Mouse (Mus musculus) cerebellum, postnatal 25 days (tissue): ENCODE data around the gene Slc2a3.
"Not testable (repeated sequence)": the region's sequence is repeated elsewhere in the genome, so short reads cannot be mapped to it uniquely, and the experiment has no call there.

ENCODE experiments used
- DNase-seq, 2 experiments: peaks; one replicate each; pipeline ENCODE4 v3.0.0; 2021; ENCODE audit warnings: mixed read lengths in 2 of 2

Slc2a3 gene

DNA sequence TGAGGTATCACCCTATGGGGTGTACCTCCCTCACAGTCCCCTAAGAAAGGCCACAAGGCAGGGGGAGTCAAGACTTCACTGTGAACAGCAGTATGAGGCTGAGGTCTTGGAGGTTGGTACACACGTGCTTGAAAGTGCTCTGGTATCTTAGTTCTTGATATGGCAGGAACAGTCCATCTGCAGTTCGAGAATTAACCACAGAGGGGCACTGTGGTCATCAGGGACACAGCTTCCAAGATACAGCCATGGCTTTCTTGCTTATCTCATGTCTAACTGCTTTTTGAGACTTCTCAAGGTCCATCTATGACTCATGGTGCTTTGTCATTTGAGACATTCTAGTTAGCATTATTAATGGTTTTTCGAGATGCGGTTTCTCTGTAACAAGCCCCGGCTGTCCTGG, 3.0 kb upstream of the Slc2a3 start:
- peak; percentile 83 to 91 for DNase-seq

DNA sequence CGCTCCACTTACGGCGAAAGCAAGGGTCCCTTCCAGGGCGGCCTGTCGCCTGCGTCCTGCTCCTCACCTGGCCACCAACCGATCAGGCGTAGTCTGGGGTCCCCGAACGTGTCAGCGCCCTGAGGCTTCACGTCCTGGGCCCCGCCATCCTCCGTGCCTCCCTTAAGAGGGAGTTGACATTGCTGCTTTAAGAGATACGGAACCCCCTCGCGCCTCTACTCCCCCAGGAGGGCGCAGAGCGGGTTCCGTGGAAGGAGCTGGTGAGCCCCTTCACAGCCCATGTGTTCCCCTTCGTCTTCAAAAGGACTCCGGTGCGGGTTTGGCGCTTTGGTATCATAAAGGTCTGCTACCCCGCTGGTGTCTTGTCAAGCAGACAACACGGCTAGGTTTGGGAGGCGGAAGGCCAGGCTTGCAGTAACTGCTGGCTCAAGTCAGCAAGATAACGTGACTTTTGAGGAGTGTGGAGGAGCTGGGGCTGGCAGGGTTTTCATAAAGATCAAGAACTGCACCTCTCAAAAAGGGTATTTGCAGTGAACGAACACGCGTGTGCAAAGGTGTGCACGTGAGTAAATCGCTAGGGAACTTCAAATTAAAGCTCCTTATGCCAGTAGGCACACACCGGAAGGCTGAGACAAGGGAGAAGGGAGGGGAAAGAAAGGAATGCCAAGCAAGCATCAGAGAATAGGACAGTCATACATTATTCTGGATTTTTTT, 518 bp upstream of the Slc2a3 start:
- peak; percentile 68 to 72 for DNase-seq

DNA sequence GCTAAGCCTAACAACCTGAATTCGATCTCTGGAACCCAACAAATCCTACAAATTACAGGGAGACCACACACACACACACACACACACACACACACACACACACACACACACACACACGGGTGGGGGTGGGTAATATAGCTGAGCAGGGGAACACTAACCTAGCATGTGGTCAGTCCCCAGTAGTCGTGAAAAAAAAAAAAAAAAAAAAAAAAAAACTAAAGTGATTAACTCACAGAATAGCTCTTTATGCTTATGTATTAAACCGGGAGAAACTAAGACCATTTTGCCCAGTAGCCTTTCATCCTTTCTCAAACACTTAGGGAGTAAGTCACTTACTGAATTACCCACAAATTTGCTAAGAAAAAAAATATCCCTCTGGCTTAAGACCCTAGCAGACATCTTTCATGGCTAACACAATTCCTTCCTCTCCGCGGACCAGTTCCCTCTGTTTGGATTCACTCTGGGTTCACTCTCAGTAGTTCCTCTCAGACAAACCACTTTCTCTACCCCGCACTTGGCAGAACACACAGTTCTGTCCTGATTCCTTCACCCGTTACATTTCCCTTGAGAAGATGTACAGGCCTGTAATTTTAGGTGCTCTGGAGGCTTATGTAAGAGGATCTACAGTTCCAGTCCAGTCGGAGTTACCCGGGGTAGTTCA, 670 bp downstream of the Slc2a3 start:
- DNase-seq, result no peak

DNA sequence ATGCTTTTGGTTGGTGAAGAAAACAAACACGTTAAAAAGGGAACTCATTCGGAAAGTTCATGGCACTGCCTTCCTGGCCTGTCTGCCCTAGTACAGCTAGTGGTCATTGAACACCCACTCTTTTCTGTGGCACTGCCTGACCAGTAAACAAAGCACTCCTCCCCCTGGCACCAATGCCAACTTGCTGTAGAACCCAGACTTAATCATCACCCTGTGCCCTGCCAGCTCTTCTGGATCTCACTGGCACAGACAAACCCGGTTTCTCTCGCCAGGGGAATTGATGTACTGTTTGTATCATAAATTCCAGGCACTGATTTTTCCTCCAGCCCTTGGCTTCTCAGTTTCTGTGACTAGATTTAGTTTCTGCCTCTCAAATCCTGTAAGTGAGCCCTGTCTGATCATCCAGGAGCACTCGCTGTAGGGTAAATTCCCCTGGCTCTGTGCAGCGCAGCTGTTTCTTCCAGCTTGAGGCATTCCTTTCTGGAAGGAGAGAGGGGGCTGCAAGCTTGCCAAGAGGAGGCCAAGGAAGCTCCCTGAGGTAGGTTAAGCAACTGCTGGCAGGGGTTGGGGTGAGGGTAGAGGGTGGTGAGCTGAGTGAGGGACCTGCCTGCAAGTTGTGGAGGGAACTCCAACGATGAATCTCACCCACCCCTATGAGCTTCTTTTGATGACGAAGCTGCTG, 6.0 kb downstream of the Slc2a3 start:
- no peak for DNase-seq

DNA sequence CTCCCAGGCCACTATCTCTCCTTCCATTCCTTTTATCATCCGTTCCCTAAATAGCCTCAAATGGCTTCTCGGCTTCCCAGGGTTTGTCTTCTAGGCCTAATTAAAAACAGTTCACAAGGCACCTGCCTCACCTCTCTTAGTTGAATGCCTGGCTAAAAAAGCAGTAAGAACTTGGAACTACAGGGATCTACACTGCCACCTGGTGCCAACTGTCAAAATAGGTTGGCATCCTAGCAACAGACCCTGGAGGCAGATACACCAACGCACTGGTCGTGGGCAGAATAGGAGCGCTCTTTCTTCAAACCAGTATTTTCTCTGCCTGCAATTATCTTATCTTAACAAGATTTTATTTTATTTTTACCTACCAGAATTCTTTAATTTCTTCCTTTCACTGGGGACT, 15.2 kb downstream of the Slc2a3 start:
- peak; percentile 82 to 89 for DNase-seq

DNA sequence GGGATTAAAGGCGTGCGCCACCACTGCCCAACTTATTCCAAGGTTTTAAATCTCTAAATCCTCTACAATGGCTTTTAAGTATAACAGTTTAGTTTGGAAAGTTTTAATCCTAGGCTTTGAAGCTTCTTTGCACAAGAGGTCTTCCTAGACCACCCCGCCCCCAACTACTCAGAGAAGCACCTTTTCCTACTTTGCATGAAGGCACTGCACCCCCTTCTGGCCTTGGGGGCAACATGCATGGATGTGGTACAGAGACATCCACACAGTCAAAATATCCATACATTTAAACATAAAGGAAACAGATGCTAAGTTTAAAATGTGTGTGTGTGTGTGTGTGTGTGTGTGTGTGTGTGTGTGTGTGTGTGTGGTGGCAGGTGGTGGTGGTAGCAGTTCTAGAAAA, 16.6 kb downstream of the Slc2a3 start:
- peak; percentile 49 to 78 for DNase-seq

DNA sequence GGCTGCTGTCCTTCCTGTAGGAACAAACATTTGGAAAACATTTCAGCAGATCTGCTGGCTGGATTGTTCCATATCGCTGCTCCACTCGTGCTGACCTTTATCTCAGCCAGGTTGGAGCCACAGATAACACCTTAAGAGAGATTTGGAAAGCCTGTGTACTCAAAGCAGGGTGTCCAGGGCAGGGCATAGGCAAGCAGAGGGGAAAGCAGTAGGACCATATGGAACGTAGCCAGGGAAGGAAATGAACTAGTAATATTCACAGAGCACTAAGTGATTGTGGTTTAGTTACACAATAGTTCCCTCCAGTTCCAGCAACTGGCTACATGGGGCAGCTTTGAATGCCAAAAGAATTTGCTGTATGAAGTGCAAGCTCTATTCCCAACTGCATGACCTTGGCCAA, 19.3 kb downstream of the Slc2a3 start:
- peak; percentile 56 to 67 for DNase-seq

DNA sequence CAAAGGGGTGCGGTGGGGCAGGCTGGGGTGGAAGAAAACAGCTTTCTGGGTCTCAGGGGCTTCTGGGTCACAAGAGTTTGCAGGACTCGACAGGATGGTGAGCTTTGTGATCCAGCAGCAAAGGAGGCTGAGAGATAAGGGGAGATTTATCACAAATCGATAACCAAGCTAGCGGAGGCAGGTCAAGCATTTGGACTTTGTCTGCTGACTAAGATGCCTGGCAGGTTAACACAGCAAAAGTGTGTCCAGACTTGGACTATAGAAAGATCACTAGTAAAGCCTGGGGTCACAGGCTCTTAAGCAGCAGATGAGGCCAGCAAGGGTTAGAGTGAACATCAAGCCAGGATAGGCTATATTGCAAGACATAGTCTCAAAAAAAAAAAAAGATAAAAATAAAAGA, 20.3 kb downstream of the Slc2a3 start:
- DNase-seq, result no peak

DNA sequence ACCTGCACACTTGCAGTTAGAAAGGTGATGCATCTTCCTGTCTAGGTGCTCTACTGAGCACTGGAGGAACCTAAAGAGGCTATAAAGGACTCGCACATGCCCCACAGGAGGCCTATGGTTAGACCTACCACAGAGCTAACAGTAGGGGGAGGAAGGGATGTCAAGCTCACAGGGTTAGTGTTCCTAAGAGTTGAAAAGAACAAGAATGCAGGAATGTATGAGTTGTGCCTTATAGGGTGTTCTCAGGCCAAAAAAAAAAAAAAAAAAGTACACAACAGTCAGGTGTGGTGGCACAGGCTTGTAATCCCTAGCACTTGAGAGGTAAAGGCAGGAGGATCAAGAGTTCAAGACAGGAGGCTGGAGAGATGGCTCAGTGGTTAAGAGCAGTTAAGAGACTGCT, 21.5 kb downstream of the Slc2a3 start:
- no peak for DNase-seq

DNA sequence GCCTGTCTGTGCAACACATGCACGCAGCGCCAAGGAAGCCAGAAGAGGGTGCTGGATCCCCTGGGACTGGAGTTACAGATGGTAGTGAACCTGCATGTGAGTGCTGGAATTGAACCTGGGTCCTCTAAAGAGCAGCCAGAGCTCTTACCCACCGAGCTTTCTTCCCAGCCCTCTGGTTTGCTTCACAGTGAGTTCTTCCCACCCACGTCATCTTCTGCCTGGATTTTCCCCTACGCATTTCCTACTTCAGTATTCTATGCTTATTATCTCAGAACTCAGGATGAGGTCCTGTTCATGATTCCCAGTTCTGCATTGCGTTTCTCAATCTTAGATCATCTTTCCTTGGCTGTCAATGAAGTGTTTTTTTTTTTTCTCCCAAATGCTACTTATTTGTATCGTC, 25.4 kb downstream of the Slc2a3 start:
- no peak for DNase-seq

DNA sequence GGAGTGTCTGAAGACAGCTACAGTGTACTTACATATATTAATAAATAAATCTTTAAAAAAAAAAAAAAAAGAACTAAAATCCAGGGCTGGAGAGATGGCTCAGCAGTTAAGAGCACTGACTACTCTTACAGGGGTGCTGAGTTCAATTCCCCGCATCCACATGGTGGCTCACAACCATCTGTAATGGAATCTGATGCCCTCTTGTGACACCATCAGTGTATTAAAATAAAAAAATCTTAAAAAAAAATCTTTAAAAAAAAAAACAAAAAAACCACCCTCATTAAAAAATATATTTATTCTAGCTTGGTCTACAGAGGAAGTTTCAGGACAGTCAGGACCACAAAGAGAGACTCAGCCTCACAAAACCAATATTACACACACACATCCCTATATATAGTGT, 27.1 kb downstream of the Slc2a3 start:
- no peak for DNase-seq

DNA sequence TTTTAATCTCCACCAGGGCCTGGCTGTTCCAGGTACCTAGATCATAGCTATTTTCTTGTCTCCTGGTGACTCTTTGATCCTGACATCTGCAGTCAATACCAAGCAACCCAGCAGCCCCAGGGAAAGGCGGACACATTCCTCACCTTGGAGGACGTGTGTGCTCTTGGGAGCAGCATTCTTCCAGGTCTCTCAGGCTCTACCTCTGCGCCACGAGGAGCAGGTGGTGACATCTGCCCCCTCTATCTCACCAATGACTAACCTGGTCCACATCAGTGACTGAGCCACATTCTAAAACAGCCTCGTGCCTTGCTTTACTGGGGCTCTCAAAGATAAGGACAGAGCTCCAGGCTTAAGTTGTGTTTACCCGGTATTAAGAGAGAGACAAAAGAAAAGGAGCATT, 28.7 kb downstream of the Slc2a3 start:
- DNase-seq, result no peak

DNA sequence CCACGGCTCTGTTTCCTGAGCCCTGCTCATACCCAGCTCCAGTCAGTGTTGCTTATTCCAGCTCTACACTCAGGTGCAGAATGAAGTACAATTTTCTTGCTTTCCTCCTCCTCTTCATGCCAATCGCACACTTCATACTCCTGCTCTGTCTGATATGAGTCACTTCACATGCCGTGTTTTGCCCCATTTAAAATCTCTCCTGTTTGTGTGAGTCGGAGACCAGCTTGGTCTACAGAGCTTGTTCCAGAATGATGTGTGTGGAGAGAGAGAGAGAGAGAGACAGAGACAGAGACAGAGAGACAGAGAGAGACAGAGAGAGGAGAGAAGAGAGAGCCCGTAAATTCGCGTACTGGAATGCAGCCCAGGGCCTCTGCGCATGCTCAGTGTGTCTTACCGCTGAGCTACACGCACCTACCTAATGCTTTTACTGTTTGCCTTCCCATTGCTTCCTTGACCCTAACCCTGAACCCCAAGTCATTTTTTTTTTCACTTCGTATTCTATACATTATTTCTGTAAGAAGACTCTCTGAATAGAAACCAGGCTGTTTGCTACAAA, 30.6 kb downstream of the Slc2a3 start:
- peak; percentile 41 to 52 for DNase-seq

DNA sequence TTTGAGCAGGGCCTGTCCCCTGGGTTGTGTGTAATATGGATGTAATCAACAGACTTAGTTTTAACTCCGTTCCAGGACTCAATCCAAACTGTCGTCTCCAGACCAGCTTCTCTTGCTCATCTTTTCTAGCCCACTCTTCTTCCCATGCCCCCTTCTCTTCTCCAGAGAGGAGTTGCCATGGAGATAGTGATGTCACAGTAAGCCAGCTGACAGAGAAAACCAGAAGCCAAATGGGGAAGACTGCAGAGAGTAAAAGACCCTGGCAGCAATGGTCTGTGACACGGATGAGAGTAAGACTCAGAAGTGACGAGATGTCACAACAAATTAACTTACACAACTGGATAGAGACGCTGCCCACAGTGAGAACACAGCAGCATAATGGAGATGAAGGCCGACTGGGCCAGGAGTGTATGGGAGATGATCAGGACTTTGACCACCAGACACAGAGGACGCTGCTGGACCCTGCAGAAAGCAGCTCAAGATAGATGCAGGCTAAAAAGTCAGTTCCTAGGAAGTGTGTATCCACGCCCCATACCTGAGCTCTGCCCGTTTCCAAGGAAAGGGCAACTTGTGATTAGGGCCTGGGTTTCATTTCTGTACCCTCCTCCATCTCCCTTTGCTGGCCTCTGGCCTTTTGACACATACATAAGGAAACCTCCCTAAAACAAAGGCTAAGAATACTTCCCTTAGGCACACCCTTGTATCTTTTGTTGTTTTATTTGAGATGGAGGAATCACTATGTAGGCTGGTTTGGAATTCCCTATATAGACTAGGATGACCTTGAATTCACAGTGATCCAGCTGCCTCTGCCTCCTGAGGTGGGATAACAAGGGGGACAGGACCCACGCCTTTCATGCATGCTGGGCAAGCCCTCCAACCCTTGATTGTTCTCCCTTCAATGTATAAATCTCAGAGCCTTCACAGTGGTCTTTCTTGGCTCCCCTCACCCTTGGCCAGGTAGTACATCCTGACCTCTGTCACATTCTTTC, 31.4 kb downstream of the Slc2a3 start:
- peak; percentile 33 to 43 for DNase-seq

DNA sequence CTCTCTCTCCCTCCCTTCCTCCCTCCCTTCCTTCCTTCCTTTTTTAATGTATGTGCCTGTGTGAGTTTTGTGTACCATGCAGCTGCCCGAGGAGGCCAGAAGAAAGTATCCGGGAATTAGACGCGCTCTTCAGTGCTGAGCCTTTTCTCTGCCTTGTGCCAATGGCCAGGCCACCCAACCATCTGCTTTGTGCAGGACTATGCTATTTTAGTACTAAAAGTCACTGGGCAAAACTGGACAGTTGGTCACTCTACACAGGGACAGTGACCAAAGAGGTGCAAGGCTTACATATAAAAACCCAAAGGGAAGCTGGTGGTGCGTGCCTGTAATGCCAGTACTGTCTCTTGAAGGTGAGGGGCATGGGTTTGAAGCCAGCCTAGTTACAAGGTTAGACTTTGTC, 33.2 kb downstream of the Slc2a3 start:
- peak; percentile 71 to 79 for DNase-seq

DNA sequence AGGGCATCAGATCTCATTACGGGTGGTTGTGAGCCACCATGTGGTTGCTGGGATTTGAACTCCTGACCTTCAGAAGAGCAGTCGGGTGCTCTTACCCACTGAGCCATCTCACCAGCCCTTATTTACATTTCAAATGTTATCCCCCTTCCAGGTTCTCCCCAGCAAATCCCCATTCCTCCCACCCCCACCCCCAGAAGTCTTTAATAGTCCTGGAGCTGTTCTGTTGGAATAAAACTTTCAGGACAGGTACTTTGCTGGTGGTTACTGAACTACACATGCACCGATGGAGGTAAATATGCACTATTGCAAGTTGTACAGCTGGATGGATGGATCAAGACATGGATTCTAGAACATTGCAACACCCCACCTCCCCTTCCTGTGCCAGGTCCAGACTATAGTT, 34.4 kb downstream of the Slc2a3 start:
- not testable (repeated sequence) for DNase-seq

DNA sequence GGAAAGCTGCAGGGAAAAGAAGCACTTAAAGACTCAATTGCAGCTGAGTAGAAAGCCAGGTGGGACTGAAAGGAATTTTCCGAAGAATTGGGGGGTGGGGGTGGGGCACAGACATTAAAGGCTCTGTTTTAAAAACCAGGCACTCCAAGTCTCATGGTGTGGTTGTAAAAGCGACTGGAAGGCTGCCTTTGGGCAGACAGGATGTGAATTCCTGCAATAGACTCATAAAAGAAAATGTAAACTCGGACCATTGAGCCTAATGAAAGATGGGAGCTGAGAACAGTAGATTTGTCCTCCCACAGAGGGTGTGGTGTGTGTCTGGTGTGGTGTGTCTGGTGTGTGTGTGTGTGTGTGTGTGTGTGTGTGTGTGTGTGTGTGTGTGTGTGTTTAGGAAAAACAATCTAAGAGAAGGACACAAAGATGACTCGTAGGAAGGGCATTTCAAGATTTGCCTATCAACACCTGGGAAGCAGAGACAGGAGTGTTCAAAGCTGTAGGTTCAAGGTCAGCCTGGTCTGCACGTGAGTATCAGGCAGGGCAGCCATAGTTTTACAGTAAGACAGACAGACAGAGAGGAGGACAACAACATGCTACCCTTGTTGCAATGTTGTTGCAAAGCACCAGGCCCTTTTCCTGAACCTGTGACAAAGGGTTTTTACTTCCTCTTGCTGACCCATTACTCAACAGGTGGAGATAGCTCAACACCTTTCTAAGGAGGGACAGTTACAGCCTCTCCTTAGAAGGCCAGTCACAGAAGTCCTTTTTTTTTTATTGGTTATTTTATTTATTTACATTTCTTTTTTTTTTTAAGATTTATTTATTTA, 35.1 kb downstream of the Slc2a3 start:
- DNase-seq, result no peak

DNA sequence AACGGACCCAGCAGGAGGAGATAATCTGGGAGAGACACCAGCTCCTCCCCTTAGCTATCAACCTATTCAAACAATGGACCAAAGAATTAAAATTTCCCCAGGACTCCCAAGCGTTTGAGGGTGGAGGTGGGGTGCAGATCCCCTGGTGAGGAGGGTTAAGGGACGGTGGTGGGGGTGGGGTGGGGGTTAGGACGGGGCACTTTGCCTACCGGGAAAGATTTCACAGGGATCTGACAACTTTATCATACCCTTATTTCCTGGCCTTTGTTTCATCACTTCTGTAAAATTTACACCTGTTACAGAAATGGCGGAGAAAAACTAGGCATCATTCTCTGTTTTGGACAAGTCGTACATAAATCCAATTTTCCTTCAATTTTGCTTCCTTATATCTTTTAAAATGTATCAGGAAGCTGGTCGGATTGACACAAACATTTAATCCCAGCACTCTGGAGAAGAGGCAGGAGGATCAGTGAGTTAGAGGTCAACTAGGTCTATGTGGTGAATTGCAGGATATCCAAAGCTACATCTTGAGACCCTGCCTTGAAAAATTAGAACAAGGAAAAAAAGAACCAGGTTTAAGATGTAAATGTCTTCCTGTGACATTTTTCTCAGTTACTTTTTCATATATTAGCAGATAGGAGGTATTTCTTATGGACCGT, 36.0 kb downstream of the Slc2a3 start:
- DNase-seq, result no peak

DNA sequence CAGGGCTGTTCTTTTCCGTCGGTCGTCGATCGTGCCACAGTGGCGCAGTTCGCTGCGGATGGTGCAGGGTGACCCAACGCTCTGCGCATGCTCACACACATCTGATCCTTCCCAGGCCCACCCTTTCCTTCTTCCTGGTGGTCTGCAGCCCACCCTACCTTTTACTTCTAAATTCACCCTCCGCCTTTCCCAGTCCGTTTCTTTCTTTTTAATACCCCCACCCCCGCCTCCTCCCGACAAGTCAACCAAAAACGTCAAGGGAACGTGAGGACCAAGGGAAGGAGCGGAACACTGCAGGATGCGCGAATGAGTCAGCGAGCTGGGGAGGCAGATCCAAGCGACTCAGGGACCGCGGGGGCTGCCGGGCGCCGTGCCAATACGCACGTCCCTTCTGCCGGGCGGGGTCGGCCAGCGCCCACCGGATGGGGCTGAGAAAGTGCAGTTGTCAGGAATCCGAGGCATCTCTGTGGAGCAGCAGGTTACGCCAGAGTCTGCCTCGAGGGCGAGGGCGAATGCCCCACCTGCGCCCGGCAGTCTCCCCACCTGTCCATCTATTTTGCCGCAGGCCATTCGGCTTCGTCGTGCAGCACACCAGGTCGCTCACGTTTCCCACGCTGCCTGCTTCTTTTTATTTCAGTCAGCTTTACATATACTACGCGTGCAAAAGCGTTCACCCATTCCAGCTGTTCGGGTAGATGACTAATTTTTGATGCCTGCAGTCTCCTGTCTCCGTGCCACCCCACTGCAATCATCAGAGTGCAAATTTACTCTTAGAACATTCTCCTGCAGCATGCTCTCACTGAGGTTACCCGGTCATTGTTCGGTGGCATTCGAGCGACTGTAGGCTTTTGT, 36.8 kb downstream of the Slc2a3 start:
- DNase-seq, result peak; percentile 87

DNA sequence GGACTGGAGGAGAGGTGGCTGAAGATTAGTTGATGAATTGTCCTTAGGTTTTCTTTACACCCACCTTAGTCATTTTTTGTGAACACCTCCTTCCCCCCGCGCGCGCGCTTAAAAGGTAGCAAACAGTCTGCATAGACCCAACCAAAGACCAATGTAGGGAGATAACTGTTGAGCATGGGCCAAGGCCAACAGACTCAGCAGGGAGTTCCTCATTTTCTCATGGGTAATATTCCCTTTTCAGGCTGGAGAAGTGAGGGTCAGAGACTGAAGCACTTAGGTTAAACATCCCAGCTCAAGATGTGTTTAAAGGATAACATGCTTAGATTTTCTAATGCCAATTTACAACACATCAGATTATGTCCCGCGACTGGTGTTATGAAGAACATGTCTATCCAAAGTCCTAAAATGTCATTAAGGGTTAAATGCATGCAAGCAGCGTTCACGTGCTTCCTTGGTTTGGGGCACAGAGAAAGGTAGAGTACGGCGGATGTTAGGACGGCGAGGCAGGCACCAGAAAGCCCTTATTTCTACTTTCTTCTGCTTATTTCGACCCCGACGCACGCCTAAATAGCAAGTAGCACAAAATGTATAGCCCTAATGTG, 37.5 kb downstream of the Slc2a3 start:
- DNase-seq, result peak in 1 of 2 experiments; percentile 37
